Mouse (Mus musculus) cerebral cortex, adult 2 months (tissue): ENCODE data around the gene Eepd1.

Source experiments
- WGBS: fragments of 180-500 bp; shearing (Covaris S2); methylation state at CpG from one replicate; pipeline ENCODE4 v1.1.7; 2018; 5-methylcytosine and 5-hydroxymethylcytosine counted together

Gene Eepd1

DNA sequence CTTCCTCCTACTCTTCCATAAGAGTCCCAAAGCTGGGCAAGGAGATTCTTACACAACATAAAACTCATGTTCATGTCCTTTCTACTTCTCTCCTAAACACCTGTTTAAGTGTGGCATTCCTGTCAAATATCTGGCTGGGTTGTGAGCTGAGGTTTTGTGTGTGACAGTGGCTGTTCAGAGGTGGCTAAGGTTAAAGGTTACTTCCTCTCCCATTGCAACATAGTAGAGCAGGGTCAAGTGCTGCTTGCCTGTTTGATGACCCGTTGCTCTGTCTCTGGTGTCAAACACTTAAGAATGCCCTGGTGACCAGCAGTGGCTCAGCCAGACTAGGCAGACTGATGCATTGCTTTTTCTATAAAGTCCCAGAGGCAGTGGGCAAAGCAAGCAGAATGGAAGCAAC, 104.3 kb downstream of the Eepd1 start:
- WGBS, result 82% methylated on average over 1 of the region's 1 CpGs

DNA sequence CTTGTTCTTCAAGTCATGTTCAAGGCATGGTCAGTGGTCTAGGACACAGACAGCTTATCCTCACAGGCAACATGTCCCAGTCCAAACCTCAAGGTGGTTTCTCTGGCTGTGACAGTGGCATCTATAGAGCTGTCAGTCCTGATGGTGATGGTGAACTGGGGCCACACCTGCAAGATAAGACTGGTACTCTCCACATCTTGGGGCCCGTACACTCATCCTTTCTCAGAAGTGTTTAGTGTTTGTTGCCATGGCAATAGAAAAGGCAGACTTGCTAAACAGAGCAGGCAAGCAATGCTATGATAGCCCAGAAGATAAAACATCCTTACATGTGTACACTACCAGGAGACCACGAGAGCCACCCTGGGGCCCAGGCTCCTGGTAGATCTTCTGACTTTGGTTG, 107.2 kb downstream of the Eepd1 start:
- WGBS, result 67% methylated on average over 2 of the region's 2 CpGs

DNA sequence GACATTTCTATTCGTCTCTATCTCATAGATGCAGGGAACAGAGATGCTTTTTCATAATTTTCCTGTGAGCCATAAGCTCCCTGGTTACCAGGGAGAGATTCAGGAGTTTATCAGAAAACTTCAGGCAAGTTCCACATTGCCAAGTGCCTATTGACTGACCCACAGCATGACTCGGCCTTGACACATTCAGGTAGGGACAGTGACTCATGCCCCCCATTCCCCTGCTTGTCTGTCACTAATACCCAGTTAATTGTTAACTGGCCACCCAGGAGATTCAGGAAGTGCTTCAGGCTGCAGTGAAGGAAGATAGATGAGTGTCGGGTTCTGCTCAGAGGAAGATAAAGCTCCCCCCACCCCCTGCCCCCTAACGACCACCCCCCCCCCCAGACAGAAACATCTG, 109.4 kb downstream of the Eepd1 start:
- 63% methylated on average over 4 of the region's 4 CpGs for WGBS

DNA sequence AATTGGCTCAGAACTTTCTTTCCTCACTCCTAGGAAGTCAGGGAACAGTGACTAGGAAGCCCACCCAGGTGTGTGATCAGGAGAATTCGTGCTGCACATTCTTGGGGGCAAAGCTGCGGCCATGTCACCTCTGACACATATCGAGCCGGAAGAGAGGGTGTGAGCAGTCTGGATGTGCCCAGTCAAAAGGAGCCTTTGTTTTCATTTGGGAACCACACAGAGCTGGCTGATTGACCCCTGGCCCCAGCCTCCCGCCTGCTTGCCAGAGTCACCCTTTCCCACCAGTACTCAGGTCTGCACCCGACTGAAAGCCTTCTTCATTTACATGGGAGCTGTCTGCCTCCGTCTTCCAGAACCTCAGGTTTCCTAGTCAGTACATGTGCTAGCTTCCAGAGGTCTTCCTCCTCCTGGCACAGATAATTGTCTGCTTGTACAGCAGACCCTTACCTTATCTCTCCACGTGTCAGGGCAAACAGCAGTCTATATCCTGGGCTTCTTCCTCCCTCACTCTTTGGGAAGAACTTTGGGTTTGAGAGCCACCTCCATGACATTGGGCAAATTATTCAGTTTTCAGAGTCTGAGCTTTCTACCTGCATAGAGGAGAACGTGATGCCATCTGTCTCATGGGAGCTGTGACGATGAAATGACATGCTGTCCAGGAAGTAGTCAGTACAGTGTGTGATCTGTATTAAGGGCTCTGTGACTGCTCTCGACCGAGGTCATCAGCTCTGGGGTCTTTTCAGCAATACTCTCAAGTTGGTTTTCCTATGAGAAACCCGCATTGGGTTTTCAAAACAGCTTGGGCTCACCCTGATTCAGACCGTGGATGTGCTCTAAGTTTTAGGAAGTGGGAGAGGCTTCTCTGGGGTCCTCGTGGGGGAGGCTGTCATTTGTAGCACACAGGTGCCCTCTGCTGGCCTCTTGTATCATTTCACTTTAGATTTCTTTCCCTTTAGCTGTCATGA, 110.3 kb downstream of the Eepd1 start:
- WGBS, result 42% methylated on average over 15 of the region's 15 CpGs

DNA sequence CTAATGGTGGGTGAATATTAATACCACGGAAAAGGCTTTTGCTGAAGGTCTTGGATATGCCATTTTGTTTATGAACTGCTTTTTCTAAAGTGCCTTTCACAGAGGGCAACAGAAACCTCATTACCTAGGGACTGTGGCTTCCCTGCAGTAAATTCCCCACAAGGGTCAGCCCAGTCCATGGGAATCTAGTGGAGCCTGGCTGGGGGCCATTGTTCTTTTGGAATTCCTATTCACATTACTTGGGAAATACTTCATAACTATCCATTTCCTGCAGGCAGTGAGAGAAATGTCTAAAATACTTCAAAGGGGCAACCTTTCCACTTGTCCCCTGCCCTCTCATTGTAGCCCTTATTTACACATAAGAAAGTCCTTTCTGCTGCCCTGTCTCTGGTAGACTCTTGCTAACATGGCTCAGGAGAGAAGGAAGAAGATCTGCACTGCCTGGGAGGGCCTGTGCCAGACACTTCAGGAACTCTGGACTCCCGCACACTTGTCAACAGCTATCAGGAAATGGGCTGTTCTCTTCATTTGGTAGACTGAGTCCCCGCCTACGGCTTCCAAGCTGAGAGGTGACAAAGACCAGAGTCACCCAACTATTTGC, 111.1 kb downstream of the Eepd1 start:
- WGBS, result 56% methylated on average over 4 of the region's 4 CpGs

DNA sequence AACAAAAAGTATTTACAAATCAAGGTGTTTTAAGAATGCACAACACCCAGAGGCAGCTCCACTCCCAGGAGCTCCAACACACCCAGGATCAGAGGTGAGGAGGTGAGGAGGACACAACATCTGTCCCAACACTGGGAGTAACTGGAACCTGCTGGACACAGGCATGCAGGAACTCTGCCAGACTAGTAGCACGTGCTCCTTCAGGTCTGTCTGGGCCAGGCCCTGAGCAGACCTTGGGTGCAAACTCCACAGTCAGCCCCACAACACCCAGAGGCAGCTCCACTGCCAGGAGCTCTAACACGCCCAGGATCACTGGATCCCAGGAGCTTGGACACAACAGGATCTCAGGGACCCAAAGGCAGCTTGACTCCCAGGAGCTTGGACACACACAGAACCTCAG, 143.4 kb downstream of the Eepd1 start:
- 80% methylated on average over 2 of the region's 2 CpGs for WGBS

DNA sequence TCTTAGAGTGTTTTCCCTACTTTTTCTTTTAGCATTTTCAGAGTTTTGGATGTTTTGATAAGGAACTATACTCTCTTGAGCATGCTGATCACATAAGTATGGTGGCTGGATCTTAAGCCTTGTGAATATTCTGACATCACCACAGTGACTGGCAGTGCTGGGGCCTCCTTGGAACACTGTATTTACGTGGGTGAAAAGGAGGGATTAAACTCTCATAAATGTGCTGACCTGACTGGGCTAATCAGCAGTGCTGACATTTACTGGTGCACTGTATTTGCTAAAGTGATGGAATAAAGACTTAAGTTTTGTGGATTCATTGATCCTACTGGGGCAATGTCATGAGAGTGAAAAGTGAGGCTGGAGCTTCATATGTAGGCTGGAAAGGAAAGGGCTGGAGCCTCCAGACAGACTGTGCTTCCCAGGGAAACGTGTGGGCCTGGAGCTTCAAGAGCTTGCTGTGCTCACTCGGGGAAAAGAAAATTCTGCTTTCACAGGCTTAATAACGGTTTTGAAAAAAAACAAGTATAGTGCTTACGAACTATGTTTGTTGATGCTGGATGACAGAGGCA, 148.3 kb downstream of the Eepd1 start:
- WGBS, result 59% methylated on average over 5 of the region's 5 CpGs
